Mouse (Mus musculus) kidney, adult 2 months (tissue): ENCODE measurements at regions not wholly inside any gene's neighbourhood (a gene's known extent, or its start where the extent isn't known, plus 50 kb on each side); places are given as distances from the start of the nearest gene placed in this dataset.

Experiments used
- CTCF ChIP-seq: fragments of 200-500 bp; conservative IDR thresholded peaks from 2 replicates; pipeline ENCODE4 v1.5.1; 2011; ENCODE audit warnings: low read depth, mild to moderate bottlenecking, control low read depth, low read length, moderate library complexity, mixed read lengths; ENCODE audit not compliant: insufficient read depth, insufficient read length
- POLR2A ChIP-seq: fragments of 200-500 bp; IDR thresholded peaks from one replicate; pipeline ENCODE4 v1.6.1; 2011; ENCODE audit warnings: low read depth, low read length, control low read depth

- no peak for TF ChIP-seq CTCF
- TF ChIP-seq POLR2A, result no peak
Measured at GRCm38 (mm10) chr10:98538706-98539105, 375.5 kb upstream of the Atp2b1 start.
